Mouse (Mus musculus): ENCODE results near the gene Vmn1r22. TPM values are rescaled to one million over a fixed set of nuclear protein-coding genes. Genes with fewer than 3 reads are reported as not detected.

Vmn1r22 gene
- total RNA-seq (2023) = not detected

GRCm38 (mm10) chr6:57907928-57908327 is at the start of gene Vmn1r22:
Gene Vmn1r22, minus strand, starts transcription at chr6:57908028.

GRCm38 (mm10) chr6:57926738-57927137 is 18.9 kb upstream of the Vmn1r22 start, which contains the start of gene Vmn1r23:
Gene Vmn1r23, minus strand, starts transcription at chr6:57926838.

GRCm38 (mm10) chr6:57850286-57850685 is 57.5 kb downstream of the Vmn1r22 start, which contains the start of gene Vmn1r21:
Gene Vmn1r21, minus strand, starts transcription at chr6:57850343.

Other genes starting within 250 kb of the Vmn1r22 start
- 1 to 10 TPM; 1.7 to 1.8 TPM for gene Pyurf, start 215.9 kb downstream of the Vmn1r22 start, total RNA-seq (2023)
- 10 to 100 TPM; 11.8 to 13.7 TPM for gene Lancl2, start 205.5 kb downstream of the Vmn1r22 start, total RNA-seq (2023)
- gene Vopp1, start 82.9 kb downstream of the Vmn1r22 start, total RNA-seq (2023) = 10 to 100 TPM; 15.6 to 17.6 TPM
- not detected for gene Vmn1r21, start 57.7 kb downstream of the Vmn1r22 start, total RNA-seq (2023)
- not detected for gene Vmn1r23, start 18.8 kb upstream of the Vmn1r22 start, total RNA-seq (2023)
- gene Vmn1r24, start 53.5 kb upstream of the Vmn1r22 start, total RNA-seq (2023) = not detected
- gene Vmn1r25, start 72.8 kb upstream of the Vmn1r22 start, total RNA-seq (2023) = not detected
- not detected for gene Vmn1r26, start 107.1 kb upstream of the Vmn1r22 start, total RNA-seq (2023)

Measured in neutrophil, adult 83 days (primary cell).